Mouse (Mus musculus) testis, adult 2 months (tissue): ENCODE data around the gene Gm20696. TPM values are rescaled to one million over a fixed set of nuclear protein-coding genes. Genes with fewer than 3 reads are reported as not detected.

Experiments
- H3K27ac ChIP-seq: fragments of 200-500 bp; 2 replicates; pipeline ENCODE4 v1.5.1; 2012; ENCODE audit warnings: low read depth, low read length; ENCODE audit not compliant: control insufficient read depth, insufficient read depth
- H3K27me3 ChIP-seq: fragments of 200-500 bp; 2 replicates; pipeline ENCODE4 v1.6.1; 2012; ENCODE audit warnings: mild to moderate bottlenecking, low read length, moderate library complexity; ENCODE audit not compliant: control insufficient read depth, insufficient read depth
- H3K36me3 ChIP-seq: fragments of 200-500 bp; 2 replicates; pipeline ENCODE4 v1.6.1; 2012; ENCODE audit warnings: mild to moderate bottlenecking, low read length; ENCODE audit not compliant: control insufficient read depth, insufficient read depth
- H3K4me1 ChIP-seq: fragments of 200-500 bp; 2 replicates; pipeline ENCODE4 v1.6.1; 2012; ENCODE audit warnings: low read length; ENCODE audit not compliant: control insufficient read depth, insufficient read depth
- H3K4me3 ChIP-seq: fragments of 200-500 bp; 2 replicates; pipeline ENCODE4 v1.5.1; 2012; ENCODE audit warnings: low read depth, mild to moderate bottlenecking, low read length, moderate library complexity, mixed read lengths; ENCODE audit not compliant: control insufficient read depth
- CTCF ChIP-seq: fragments of 200-500 bp; IDR thresholded peaks from 2 replicates; pipeline ENCODE4 v1.5.1; 2012; ENCODE audit warnings: low read depth, mild to moderate bottlenecking, inconsistent platforms, low read length, moderate library complexity; ENCODE audit not compliant: control insufficient read depth, insufficient read depth, insufficient replicate concordance
- POLR2A ChIP-seq: fragments of 200-500 bp; IDR thresholded peaks from 2 replicates; pipeline ENCODE4 v1.6.1; 2012; ENCODE audit warnings: low read depth, mild to moderate bottlenecking, inconsistent platforms, low read length, moderate library complexity; ENCODE audit not compliant: control insufficient read depth
- polyA plus RNA-seq: library from polyadenylated mRNA; depleted of rRNA; stranded (reverse); fragments of >200 nt; gene quantifications from 2 replicates; pipeline ENCODE4 v1.2.3, GENCODE M21; 2012

Gm20696 gene
- polyA plus RNA-seq, 1 experiment = 0.02 TPM

DNA sequence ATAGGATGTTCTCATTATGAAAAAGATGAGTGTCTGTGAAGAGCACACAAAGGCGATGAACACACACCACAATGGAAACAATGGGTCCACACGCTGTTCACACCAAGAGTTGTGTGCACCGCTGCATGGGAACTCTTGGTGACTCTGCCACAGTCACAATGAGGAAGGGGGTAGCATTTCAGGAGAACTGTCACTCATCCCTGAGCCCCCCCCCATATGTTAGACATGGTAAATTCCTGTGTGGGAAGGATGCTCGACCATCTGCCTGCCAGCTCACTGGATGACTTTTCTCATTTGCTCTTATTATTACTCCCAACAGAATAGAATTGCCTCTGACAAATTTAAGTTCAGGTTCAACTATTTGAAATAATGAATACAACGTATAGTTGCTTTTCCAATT is 35.0 kb downstream of the Gm20696 start:
- H3K4me3 ChIP-seq = no peak overlapping the region
- no peaks in the 10 kb centered on the region for H3K27me3 ChIP-seq
- H3K27ac ChIP-seq = no peak overlapping the region
- H3K4me1 ChIP-seq = no peaks in the 10 kb centered on the region
- no peaks in the 10 kb centered on the region for H3K36me3 ChIP-seq
- no peak for TF ChIP-seq CTCF
- no peak for TF ChIP-seq POLR2A

- TF ChIP-seq CTCF (no peak), POLR2A (no peak)
- Histone ChIP-seq H3K4me1 (no peaks in the 10 kb centered on the region), H3K4me3 (no peak overlapping the region), H3K27me3 (no peaks in the 10 kb centered on the region), H3K27ac (no peak overlapping the region), H3K36me3 (no peaks in the 10 kb centered on the region)
These were observed 36.7 kb downstream of the Gm20696 start for GRCm38 (mm10) chr6:99629726-99630458.

DNA sequence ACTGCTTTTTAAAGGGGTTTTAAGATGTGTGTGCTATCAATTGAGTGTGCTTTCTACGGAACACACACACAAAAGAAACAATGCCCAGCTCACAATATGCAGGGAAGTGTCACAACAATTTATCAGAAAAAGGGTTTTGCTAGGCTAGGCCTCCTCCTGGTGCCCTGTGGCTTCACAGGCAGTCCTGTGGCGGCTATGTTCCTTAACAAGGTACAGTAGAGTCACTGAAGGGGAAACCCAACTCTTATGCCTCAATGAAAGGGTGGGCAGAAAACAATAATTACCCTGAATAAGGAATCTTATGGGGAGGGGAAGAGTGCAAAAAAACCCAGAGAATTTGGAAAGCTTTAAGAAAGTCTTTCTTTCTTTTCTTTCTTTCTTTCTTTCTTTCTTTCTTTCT is 40.2 kb downstream of the Gm20696 start:
- no peaks in the 10 kb centered on the region for H3K27me3 ChIP-seq
- no peaks in the 10 kb centered on the region for H3K36me3 ChIP-seq
- TF ChIP-seq CTCF = no peak
- TF ChIP-seq POLR2A = no peak
- H3K4me1 ChIP-seq = no peaks in the 10 kb centered on the region
- H3K27ac ChIP-seq = no peak overlapping the region
- no peak overlapping the region for H3K4me3 ChIP-seq

DNA sequence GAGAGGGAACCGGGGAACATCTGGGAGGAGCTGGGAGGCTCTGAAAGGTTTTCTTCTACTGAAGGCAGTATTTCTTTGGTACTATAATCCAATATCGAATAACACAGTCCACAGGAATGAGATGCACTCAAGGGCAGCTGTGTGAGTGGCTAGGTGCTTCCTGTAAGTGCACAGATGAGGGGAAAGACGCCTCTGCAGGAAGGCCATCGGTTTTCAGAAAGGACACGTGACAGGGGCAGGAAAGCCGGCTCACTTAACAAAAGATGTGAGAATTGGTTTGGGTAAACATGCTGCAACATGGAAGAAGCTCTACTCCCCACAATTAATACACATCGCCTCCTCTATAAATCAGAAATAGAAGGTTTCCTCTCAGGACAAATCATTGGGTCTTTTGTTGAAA is 40.8 kb downstream of the Gm20696 start:
- Histone ChIP-seq H3K4me3 (no peak overlapping the region), H3K27ac (no peak overlapping the region)

GRCm38 (mm10) chr6:99625306-99625705 is 41.3 kb downstream of the Gm20696 start:
- Histone ChIP-seq H3K27me3 (no peaks in the 10 kb centered on the region), H3K4me3 (no peak overlapping the region), H3K4me1 (no peaks in the 10 kb centered on the region), H3K27ac (no peak overlapping the region), H3K36me3 (no peaks in the 10 kb centered on the region)
- TF ChIP-seq CTCF = no peak
- TF ChIP-seq POLR2A = no peak

More for the DNA sequence above, 40.8 kb downstream of the Gm20696 start:
- no peak for TF ChIP-seq CTCF
- TF ChIP-seq POLR2A = no peak
- Histone ChIP-seq H3K4me1 (no peaks in the 10 kb centered on the region), H3K27me3 (no peaks in the 10 kb centered on the region), H3K36me3 (no peaks in the 10 kb centered on the region)

DNA sequence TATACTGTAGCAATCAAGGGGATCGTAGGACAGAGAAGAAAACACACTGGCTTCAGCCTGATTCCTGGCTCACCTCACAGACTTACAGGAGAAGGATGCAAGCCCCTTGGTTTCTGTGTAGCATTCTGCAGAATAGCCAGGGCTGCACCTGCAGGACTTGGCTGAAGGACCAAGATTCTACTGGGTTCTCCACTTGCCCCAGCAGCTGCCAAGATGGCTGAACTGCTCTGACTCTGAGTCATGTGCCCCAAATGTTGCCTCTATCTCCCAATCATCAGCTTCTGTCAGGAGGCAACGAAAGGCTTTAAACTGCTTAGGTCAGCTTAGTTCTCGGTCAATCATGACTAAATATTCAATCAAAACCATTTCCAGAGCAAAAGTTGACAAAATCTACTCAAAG is 42.1 kb downstream of the Gm20696 start:
- no peaks in the 10 kb centered on the region for H3K4me1 ChIP-seq
- no peak overlapping the region for H3K4me3 ChIP-seq
- no peaks in the 10 kb centered on the region for H3K27me3 ChIP-seq
- H3K36me3 ChIP-seq = no peaks in the 10 kb centered on the region
- H3K27ac ChIP-seq = no peak overlapping the region
- TF ChIP-seq CTCF (no peak), POLR2A (no peak)

DNA sequence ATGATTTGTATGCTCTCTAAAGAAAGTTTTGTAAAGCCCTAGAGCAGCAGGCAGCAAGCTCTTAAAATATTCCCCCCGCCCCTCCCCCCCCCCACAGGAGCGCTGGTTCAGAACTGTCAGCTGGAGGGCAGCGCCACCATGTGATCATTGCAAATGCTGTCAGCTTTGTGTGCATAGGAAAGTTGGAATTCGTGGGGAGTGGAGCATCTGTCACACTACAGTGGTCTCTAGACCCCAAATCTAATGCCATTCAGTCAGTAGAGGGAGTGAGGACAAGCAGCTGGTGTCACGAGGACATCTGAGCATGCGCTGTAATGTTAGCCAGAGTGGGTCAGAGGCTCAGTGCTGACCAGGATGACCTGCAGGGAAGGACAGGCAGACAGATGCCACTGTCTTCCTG is 43.0 kb downstream of the Gm20696 start:
- H3K27me3 ChIP-seq = no peaks in the 10 kb centered on the region
- no peak overlapping the region for H3K4me3 ChIP-seq
- no peaks in the 10 kb centered on the region for H3K4me1 ChIP-seq
- TF ChIP-seq CTCF = no peak; the same call in 1 of the 2 replicates
- TF ChIP-seq POLR2A = no peak
- H3K27ac ChIP-seq = no peak overlapping the region
- H3K36me3 ChIP-seq = no peaks in the 10 kb centered on the region
